Mouse (Mus musculus): ENCODE data around the gene Dhrs7b. TPM values are rescaled to one million over a fixed set of nuclear protein-coding genes. Genes with fewer than 3 reads are reported as not detected.

The Dhrs7b gene
- 7.8 and 10.2 TPM in 2 replicates for polyA plus RNA-seq (2012; rRNA removed)

DNA sequence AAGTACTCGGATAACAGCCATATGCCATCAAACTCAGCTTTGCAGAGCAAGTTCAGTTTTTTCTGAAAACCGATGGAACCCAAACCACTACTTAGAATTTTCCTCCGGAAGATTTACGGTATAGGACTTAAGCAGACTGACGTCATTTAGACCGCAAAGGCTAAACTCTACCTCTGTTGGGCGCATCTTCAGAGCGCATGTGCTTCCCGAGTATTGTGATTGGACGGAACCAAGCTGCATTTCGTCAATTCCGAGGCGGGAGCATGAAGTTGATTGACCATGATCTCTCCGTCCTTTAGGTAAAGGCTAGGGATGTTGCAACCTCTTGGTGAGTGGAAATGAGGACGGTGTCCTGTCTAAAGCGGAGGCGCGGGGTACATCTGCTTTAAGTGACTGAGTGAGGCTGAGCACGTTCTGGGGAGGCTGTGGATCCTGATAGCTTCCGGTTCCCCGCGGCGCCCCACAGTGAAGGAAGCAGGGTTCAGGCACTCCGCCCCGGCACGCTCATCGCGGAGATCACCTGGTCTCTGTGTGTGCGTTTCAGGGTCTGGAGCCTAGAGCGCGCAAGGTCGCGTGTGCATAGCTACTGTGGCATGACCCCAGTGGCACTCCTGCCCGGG lies at the start of gene Dhrs7b:
Gene Dhrs7b (plus strand): TSS at position 199 of the 620 bp plus-strand sequence.

DNA sequence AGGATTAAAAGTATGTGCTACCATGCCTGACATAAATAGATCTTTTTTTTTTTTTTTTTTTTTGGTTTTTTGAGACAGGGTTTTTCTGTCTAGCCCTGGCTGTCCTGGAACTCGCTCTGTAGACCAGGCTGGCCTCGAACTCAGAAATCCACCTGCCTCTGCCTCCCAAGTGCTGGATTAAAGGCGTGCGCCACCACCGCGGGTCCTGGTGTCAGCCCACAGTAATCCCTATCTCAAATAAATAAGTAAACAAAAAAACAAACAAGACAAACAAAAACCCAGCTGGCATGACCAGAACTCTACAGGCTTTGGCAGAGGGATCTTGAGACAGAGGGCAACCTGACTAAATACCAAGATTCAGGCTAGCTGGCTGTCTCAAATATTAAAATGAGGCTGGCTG lies 18.8 kb upstream of the Dhrs7b start, which contains the start of gene Shmt1:
Gene Shmt1 (minus strand): TSS at position 101 of the 400 bp plus-strand sequence.

GRCm38 (mm10) chr11:60878675-60879294 lies 48.4 kb downstream of the Dhrs7b start, which contains the start of gene Tmem11:
Gene Tmem11 (minus strand): TSS chr11:60879272.

Other genes with a start within 250 kb of the Dhrs7b start
- 9.9 and 11.0 TPM in 2 replicates for gene Llgl1, start 130.9 kb upstream of the Dhrs7b start, polyA plus RNA-seq (2012; rRNA removed)
- 32.0 and 32.6 TPM in 2 replicates for gene Flii, start 103.4 kb upstream of the Dhrs7b start, polyA plus RNA-seq (2012; rRNA removed)
- gene Mief2, start 102.2 kb upstream of the Dhrs7b start, polyA plus RNA-seq (2012; rRNA removed): 2.0 and 2.2 TPM in 2 replicates
- 4.4 and 5.5 TPM in 2 replicates for gene Top3a, start 53.3 kb upstream of the Dhrs7b start, polyA plus RNA-seq (2012; rRNA removed)
- 3.8 and 5.0 TPM in 2 replicates for gene Smcr8, start 53.1 kb upstream of the Dhrs7b start, polyA plus RNA-seq (2012; rRNA removed)
- gene Shmt1, start 18.9 kb upstream of the Dhrs7b start, polyA plus RNA-seq (2012; rRNA removed): 26.8 and 32.0 TPM in 2 replicates
- gene Tmem11, start 48.6 kb downstream of the Dhrs7b start, polyA plus RNA-seq (2012; rRNA removed): 28.6 and 32.0 TPM in 2 replicates
- 9.1 and 10.5 TPM in 2 replicates for gene Natd1, start 84.1 kb downstream of the Dhrs7b start, polyA plus RNA-seq (2012; rRNA removed)
- gene Map2k3, start 101.4 kb downstream of the Dhrs7b start, polyA plus RNA-seq (2012; rRNA removed): 31.0 and 50.3 TPM in 2 replicates
- gene Kcnj12, start 191.9 kb downstream of the Dhrs7b start, polyA plus RNA-seq (2012; rRNA removed): 0.06 and 0.07 TPM in 2 replicates